Mouse (Mus musculus): ENCODE measurements around the gene Myh1. TPM values are rescaled to one million over a fixed set of nuclear protein-coding genes. Genes with fewer than 3 reads are reported as not detected.
A peak's percentile ranks its signal among the peaks of the same experiment; 100 is the strongest.

Myh1 gene
- under 1 TPM; 0.28 to 0.37 TPM for total RNA-seq (2021)
- long read RNA-seq, experiment 1, full-length matches to known transcripts = 1 of 2 reads
- long read RNA-seq, experiment 1, partial matches to known transcripts = 1 of 2 reads
- long read RNA-seq, experiment 1, other reads (novel, unspliced or antisense) = 0 of 2 reads
- long read RNA-seq, experiment 2 = 0 reads

DNA sequence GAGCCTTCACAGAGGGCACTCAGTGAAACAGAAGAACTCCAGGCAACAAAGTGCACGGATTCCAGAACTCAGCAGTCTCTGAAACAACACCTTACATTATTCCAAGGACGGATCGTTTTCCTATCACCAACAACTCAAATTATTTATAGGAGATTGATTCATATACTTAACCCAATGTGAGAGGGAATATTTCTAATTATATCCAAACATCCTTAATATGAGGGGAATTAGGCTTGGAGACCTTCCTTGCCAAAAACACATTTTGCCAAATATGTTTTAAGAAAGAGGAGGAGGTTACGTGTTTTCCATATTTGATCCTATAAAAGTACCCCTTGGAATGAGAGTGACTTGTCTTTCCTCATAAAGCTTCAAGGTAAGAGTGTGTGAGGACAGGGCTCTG lies at the start of gene Myh1:
Myh1 (plus strand) TSS at position 301 of the 400 bp plus-strand sequence.
- no peak for DNase-seq (ENCODE audit: low spot score in 2 of 2)

DNA sequence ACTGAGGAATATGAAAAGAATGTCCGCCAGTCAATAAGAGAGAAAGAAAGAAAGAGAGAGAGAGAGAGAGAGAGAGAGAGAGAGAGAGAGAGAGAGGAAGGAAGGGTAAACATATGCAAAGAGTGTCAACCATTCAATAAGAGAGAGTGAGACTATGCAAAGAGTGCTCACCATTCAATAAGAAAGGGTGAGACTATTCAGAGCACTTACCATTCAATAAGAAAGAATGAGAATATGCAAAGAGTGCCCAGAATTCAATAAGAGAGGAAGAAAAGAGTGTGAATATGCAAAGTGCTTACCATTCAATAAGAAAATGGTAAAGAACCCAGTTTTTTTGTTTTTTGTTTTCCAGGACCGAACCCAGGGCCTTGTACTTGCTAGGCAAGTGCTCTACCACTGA lies 49.6 kb upstream of the Myh1 start:
- no peak for DNase-seq (ENCODE audit: low spot score in 2 of 2)

DNA sequence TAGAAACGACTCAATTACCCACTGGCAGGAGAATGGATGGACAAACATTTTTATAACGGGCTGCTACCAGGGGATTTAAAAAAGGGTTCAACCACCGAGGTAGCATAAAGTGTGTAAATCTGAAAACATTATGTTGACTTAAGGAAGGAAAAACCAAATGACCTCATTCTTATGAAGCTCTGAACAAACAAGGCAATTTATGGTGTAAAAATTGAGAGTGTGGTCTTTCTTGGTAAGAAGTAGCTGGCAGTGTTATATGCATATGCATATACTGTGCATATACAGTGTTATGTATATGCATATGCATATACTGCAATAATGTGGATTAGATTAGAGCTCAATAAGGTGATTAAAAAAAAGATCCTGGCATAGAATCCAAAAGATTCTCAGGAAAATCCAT lies 48.7 kb upstream of the Myh1 start:
- no peak for DNase-seq (ENCODE audit: low spot score in 2 of 2)

DNA sequence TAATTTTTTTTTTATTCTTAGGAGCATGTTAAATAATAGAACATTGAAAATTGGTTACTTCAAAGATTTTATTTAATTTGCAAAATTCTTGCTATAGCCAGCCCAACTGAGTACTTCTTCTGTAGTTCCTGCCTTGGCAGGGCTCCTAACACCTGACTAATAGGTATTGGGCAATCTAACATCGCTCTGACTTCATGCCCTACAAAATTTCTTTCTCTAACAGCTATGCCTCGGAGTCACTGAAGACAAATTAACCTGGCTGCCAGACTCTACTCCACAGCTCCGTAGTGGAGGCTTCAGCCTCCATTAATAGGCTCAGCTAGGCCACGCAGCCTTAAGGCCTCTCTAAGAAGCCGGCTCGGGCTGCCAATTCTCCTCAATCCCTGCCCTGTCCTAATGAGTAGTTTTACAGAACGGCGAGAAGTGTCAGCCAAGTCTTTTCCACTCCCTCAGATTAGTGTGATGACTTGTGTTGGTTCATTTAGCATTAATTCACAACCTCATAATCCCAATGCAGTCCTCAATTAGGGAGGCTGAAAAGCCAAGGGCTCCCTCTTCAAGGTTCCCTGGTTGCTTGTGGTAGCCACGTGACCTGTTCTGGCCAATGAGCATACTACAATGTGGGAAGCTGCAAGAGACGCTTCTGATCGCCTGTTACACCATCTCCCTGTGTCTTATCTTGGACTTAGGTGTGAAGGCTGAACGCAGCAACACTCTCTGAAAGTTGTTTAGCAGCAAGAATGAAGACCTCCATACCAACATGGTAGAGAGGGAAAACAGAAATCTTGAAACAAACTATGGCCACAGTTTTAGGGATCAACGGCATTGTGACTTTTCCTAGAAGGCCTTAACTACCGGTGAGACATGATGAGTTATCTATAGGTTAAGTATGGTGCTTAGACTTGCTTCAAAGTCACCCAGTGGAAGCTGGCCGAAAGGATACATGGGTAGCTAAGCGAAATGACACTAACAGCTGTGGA lies 47.9 kb upstream of the Myh1 start:
- DNase-seq (ENCODE audit: low spot score in 2 of 2) = no peak

DNA sequence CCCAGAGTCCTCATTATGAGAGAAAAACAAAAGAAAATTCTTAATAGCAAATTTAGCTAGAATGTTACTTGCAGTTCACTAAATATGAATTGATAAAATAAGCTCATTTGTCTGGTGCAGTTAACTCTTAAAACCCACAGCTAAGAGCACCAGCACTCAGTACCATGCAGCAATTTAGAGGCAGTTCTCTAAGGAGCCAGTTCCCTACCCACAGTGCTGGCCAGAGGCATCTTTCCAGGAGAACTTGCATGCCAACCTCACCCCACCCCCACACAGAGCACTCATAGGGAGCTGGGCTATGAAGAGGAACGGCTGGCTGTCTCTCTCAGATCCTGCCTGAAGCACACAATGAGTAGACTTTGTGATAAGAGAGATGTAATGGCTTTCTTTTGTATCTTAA lies 46.7 kb upstream of the Myh1 start:
- peak; percentile 71 to 77 for DNase-seq (ENCODE audit: low spot score in 2 of 2)

DNA sequence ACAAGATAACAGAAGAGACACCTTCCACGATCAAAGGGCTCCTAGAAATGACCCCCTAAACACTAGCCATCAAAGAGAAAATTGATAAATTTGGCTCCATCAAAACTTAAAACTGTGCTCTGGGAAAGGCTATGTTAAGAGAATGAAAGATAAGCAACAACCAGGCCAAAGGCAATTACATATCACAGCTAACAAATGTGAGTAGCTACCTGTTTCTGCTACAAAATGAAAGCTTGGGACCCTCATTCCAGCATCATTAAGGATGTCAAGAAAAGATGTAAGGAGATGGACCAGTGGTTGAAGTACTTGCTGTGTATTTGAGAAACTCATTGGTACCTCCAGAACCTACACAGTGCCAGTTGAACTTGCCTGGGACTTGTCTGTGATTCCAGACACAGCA lies 46.0 kb upstream of the Myh1 start:
- DNase-seq (ENCODE audit: low spot score in 2 of 2) = no peak

DNA sequence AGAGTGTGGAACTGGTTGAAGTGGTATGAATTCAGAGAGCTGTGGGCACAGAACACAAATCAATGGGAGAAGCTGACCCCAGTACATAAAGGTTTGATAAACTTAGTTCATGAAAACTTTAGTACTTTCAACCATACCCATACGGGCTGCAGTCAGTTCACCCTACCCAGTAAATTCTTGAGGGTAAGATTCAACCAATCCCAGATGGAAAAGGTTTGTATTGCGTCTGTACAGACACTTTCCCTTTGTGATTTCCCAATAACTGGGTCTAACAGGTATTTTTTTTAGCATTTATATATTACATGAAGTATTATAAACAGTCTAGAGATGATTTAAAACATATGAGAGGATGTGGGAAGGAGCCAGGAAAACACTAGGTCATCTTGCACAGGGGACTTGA lies 44.2 kb upstream of the Myh1 start:
- no peak for DNase-seq (ENCODE audit: low spot score in 2 of 2)

DNA sequence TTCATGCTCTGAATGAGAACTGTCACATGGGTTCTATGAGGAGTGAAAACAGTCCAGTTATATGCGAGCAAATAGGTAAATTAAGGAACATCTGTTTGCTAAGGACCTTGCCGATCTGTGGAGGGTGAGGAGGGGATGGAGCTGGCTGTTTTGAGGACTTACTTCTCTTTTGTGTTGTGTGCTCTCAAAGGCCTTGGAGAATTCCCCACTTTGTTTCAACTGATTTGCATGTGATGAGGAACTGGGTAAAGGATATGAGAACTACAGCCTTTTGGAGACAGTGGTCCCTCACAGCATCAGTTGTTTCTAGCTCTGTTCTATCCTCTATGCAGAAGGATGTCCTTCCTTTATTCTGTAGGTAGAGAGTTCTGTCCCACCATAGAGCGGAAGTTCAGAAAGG lies 39.7 kb upstream of the Myh1 start:
- no peak for DNase-seq (ENCODE audit: low spot score in 2 of 2)

DNA sequence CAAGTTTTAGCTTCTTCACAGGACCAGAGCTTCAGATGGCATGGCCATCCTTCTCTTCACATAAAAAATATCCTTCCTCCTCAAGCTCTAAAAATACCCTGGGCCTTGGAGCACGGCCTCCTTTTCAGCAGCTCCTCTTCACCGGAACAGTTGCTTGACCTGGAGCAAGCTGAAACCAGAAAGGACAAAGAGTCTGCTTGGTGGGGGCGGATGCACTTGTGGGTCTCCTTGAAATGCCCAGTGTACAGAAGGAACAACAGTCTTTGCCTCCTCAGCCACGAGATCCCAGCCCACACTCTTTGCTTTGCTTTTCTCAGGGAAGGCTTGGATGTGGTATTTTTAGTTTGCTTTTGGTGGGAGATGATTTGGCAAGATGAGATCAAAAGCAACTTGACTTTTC lies 36.2 kb upstream of the Myh1 start:
- DNase-seq (ENCODE audit: low spot score in 2 of 2) = peak; percentile 37 to 54

DNA sequence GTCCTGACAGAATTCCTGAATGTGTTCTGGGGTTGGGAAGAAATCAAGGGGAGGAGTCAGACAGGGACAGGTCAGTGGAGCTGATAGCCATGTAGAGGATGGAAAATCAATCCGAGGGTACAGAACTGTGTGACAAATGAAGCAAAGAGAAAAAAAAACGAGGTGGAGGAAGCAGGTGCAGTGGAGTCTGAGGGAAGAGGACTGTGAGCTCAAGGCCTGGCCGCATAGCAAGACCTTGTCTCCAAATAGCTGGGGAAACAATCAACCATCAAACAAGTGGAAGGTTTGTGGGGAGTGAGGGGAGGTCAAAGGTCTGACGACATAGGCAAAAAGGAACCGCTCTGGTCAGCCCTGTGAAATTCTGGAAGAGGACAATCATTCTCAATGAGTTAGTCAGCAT lies 35.0 kb upstream of the Myh1 start:
- DNase-seq (ENCODE audit: low spot score in 2 of 2) = no peak

DNA sequence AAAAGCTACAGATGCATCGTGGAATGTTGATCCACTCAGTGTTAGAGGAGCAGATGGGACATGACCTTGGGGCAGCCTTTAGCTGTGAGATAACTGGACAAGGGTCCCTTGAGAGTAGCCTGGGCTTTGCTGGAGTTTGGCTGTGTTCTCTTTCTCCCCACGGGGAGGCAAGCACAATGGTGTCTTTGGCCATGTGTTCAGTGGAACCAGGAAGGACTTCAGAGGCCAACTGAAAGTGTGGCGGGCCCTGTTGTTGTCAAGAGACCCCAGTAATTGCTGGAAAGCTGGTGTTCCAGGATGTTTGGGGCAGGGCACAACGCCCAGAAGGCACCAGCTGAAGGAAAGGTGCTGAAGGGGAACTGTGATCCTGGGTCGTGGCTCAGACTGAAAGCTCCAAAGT lies 30.6 kb upstream of the Myh1 start:
- no peak for DNase-seq (ENCODE audit: low spot score in 2 of 2)

DNA sequence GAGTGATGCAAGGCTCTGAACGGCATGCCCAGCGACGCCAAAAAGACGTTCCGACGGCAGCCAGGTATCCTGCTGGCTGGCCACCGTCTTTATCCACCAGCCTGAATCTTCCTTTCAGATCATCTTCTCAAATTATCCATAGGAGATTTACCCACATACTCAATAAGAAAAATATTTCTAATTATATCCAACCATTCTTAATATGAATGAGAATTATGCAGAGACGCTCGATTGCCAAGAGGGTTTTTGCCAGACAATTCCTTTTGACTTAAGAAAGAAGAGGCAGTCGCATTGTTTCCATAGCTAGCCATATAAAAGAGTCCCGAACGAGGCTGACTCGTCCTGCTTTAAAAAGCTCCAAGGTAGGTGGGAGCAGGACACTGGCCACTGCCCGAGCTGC lies 29.1 kb upstream of the Myh1 start, which contains the start of gene Myh2:
Myh2 (plus strand) TSS at position 301 of the 400 bp plus-strand sequence.
- DNase-seq (ENCODE audit: low spot score in 2 of 2) = no peak

DNA sequence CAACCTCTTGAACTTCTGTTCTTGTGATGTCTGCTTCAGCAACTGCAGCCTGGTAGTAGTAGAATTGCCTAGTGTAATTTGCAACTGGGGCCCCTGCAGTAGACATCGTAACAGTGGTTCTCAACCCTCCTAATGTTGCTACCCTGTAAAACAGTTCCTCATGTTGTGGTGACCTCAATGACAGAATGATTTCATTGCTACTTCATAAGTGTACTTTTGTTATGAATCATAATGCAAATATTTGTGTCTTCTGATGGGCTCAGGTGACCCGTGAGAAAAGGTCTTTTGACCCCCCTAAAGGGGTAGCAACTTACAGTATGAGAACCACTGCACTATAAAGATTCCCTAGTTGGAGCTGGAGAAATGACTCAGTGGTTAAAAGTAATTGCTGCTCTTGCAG lies 27.4 kb upstream of the Myh1 start:
- DNase-seq (ENCODE audit: low spot score in 2 of 2) = no peak

DNA sequence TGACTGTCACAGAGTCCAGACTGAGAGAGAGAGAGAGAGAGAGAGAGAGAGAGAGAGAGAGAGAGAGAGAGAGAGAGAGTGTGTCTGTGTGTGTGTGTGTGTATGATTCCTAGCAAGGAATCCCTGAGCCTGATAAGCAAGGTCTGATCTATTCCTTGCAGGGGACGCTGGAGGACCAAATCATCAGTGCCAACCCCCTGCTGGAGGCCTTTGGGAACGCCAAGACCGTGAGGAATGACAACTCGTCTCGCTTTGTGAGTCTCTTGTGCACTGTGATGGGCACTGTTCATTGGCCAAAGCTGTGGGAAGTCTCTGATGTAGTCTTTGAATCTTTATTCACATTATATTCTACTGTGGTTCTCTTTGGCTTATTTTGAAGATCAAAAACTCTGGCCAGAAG lies 23.5 kb upstream of the Myh1 start:
- no peak for DNase-seq (ENCODE audit: low spot score in 2 of 2)

DNA sequence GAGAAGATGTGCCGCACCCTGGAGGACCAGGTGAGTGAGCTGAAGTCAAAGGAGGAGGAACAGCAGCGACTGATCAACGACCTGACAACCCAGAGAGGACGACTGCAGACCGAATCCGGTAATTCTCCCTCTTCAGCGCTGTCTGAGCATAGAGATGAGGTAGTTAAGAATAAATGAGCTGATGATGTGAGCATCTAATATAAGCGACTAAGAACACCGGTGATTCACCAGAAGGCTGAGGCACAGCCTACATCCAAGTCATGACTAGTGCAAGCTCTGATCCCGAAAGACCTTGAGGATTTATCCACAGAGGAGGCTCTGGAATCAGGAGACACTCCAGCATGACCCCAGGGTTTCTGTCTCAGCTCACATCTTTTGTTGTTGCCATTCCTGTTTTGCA lies 9.5 kb upstream of the Myh1 start:
- DNase-seq (ENCODE audit: low spot score in 2 of 2) = no peak

DNA sequence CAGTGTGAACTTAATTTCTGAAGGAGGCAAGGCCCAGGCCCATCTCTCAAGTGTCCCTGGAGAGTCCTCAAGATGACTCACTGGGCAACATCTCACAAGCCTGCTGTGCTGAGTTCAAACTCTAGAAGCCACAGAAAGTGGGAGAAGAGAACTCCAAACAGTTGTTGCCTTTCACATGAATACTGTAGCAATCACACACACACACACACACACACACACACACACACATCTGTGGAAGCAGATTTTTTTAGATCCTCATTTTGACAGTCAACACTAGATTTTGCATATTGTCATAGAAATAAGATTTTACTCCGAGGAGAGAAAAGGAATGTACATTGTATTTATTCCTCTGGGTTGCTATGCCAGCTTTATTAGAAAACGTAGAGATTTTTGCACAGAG lies 9.0 kb upstream of the Myh1 start:
- DNase-seq (ENCODE audit: low spot score in 2 of 2) = no peak

DNA sequence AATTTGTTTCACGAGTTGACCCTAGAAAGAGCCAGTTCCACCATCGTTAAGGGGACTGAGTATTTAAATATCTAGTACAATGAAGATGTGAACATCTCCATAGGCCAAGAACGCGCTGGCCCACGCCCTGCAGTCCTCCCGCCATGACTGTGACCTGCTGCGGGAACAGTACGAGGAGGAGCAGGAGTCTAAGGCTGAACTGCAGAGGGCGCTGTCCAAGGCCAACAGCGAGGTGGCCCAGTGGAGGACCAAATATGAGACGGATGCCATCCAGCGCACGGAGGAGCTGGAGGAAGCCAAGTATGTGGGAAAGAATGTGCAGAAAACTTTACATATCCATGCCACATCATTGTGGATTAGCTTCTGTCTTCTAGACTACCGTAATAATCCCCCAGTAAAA lies 8.4 kb upstream of the Myh1 start:
- DNase-seq (ENCODE audit: low spot score in 2 of 2) = no peak

DNA sequence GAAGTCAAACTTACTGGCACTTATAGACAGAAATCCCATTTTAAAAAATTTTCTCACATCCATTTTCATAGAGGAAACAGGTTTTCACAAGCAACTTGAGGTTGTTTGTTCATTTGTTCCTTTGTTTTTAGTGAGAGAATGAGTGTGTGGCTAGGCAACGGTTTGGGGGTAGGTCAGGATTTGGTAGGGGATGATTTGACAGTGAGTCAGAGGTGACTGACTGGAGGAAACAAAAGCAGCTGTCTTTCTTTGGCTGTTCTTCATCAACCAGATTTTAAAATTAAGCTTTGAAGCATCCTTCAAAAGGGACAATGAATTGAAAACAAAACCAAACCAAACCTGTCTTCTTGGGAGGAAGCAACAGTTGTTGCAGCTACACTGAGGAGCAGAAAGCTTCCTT lies 531 bp upstream of the Myh1 start:
- DNase-seq (ENCODE audit: low spot score in 2 of 2) = no peak

DNA sequence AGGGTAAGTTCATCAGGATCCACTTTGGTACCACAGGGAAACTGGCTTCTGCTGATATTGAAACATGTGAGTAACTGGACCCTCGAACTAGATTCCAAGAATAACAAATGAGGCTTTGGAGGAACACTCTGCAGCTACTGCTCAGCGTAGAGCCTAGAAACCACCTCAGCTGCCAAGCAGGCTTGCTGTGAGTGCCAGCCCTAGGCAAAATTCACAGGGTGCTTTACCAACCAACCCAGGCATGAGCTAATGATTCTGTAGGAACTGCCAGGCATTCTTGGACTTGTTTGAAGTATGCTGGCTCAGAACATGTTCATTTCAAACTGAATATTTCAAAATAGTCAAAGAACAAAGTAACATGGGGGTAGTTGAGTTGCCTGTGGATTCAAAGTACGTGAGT lies 4.9 kb downstream of the Myh1 start:
- DNase-seq (ENCODE audit: low spot score in 2 of 2) = no peak

DNA sequence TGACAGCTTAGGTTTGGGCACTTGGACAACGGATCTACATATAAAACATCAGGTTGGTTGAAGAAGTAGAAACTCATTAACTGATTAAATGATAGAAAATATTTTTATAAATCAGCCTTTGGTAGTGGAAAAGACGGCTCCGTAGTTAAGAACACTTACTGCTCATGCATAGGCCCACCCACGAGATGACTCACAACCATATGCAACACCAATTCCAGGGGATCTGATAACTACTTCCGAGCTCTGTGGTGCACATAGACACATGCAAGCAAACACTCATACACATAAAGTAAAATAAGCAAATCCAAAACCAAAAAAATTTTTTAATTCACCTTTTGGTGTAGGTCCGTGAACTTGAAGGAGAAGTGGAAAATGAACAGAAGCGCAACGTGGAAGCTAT lies 22.0 kb downstream of the Myh1 start:
- DNase-seq (ENCODE audit: low spot score in 2 of 2) = peak; percentile 34 to 42

DNA sequence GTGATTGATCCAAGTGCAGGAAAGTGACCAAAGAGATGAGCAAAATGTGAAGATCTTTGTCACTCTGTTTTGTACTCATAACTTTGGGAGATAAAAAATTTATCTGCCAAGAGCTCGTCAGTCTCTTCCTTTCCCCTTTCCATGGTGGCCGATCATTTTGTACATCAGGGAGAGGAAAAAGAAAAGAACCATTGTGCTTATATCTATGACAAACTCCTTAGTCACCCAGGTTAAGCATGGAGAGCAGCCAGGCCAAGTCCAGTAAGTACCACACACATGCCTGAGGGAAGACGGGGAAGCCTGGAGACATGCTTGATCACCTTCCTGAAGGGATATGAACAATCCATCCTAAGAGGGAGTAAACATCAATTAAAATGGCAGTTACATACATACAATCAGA lies 24.6 kb downstream of the Myh1 start:
- no peak for DNase-seq (ENCODE audit: low spot score in 2 of 2)

DNA sequence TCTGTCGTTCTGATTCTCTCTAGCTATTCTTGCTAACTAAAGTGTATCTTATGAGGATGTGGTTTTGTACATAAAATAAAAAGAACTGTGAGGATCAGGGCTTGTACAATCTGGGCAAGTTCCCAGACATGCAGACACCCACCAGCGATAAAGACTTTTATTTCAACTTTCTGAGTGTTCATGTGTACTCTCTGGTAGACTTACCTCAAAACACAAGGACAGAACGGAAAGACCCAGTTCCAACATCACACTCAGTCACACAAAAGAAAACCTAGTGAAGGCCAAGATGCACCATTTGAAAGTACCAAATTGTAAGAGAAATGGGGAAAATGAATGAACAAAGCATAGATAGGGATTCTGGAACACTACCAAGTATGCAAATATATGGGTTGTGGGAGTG lies 28.9 kb downstream of the Myh1 start:
- no peak for DNase-seq (ENCODE audit: low spot score in 2 of 2)

DNA sequence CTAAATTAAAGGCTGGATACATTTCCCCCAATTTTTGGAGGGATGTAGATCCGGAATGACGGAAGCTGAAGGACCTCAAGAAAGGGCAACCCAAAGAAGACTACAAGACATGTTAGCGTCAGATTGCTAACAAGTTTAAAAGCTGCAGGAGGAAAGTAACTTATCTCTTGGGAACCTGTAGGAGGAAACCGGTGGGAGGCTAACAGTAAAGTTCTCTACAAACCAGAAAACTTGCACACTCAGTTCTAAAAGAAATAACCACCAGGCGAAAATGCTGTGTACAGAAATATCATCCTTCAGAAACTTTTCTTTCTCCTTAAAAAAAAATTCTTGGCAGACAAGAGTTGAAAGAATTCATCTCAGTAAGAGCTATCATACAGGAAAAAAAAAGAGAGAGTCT lies 29.3 kb downstream of the Myh1 start:
- peak in 1 of 2 experiments; percentile 59 for DNase-seq (ENCODE audit: low spot score in 2 of 2)
